ENCODE assay signal across 9 mouse cellular contexts in the genomic region with DNA sequence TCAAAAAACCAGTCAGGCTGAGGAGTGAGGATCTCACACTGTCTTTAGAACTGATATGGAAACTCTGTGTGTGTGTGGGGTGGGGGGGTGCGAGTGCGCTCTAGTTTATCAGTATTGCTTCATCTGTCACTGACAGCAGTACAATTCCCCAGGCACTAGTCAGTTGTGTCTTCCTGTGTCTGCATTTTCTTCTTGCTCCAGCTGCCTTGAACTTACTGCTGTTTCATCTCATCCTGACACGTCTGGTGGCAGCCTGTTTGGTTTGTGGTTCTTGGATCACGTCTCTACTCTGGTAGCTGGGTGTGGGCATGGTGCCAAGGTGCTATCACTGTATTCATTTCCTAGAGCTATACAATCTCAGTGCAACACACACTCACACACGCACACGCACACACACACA.
DNase-seq lines count a peak whose midpoint lies in the region; ATAC-seq lines count a peak whose summit lies in the region.
"Had no signal": no experiment of that assay in that cellular context is flagged by ENCODE, and none has a peak within 500 bp of the region (broad histone marks: within the 10 kb centered on the region; RNA-seq: fewer than 3 reads in every experiment).

No protein-coding gene starts in this region.

- H3K4me3 ChIP-seq in intestine, embryonic 15.5 days (replicated peaks) = no peak overlapping the region
- no peak overlapping the region for H3K4me3 ChIP-seq in lung, embryonic 16.5 days (ENCODE audit: low read length)

- H3K9me3 ChIP-seq in intestine, embryonic 15.5 days = no peaks in the 10 kb centered on the region
- no peaks in the 10 kb centered on the region for H3K9me3 ChIP-seq in lung, embryonic 16.5 days (ENCODE audit: control insufficient read depth, low read length)

- no peak overlapping the region for H3K4me2 ChIP-seq in intestine, embryonic 15.5 days (replicated peaks)
- no peak overlapping the region for H3K4me2 ChIP-seq in lung, embryonic 16.5 days (ENCODE audit: low read depth, low read length)

- no peaks in the 10 kb centered on the region for H3K36me3 ChIP-seq in intestine, embryonic 15.5 days
- H3K36me3 ChIP-seq in lung, embryonic 16.5 days (ENCODE audit: control insufficient read depth, insufficient read depth, low read length) = no peaks in the 10 kb centered on the region

- H3K27ac ChIP-seq in intestine, embryonic 15.5 days = no peak overlapping the region
- peak overlapping the region; percentile 42; the same call in 1 of the 2 replicates for H3K27ac ChIP-seq in lung, embryonic 16.5 days (ENCODE audit: low read length)

- no peaks in the 10 kb centered on the region for H3K27me3 ChIP-seq in intestine, embryonic 15.5 days (replicated peaks)
- no peaks in the 10 kb centered on the region; the same call in 1 of the 2 replicates for H3K27me3 ChIP-seq in lung, embryonic 16.5 days (ENCODE audit: control insufficient read depth, insufficient read depth, low read depth, low read length)
- H3K27me3 ChIP-seq: CH12.LX had no signal

- no peak overlapping the region for H3K9ac ChIP-seq in intestine, embryonic 15.5 days
- no peak overlapping the region for H3K9ac ChIP-seq in lung, embryonic 16.5 days (ENCODE audit: low read length)

- ATAC-seq in intestine, embryonic 15.5 days = peak; percentile 60
- ATAC-seq in lung, embryonic 16.5 days (ENCODE audit: low read depth) = peak; percentile 94
- no peak for ATAC-seq in inflammation-experienced regulatory T-cells, adult 6 months

- peak; percentile 17 for DNase-seq in gastrocnemius, postnatal 10 days
- DNase-seq in gastrocnemius, postnatal 25 days = no peak
- peak; percentile 58 for DNase-seq in MN1 (ENCODE audit: low spot score)
- DNase-seq in cerebellum, postnatal 14 days = peak; percentile 54 to 68
- no peak for DNase-seq in spleen, postnatal 14 days (ENCODE audit: low spot score in 2 of 2)

- no peaks in the 10 kb centered on the region; the same call in none of the 2 replicates for H3K4me1 ChIP-seq in intestine, embryonic 15.5 days (replicated peaks)
- H3K4me1 ChIP-seq in lung, embryonic 16.5 days (replicated peaks; ENCODE audit: control insufficient read depth, insufficient read depth, low read length) = peaks cover 18% of the 10 kb centered on the region

- WGBS in intestine, embryonic 15.5 days = 42% methylated on average over 6 of the region's 6 CpGs
- 39% methylated on average over 6 of the region's 6 CpGs for WGBS in lung, embryonic 16.5 days

Comparison
In these comparisons a context has a peak if more than half of its experiments do, and no peak if none do; other contexts are left out.
1. DNase-seq: peak in gastrocnemius, postnatal 10 days (single experiment), MN1 (single experiment) and cerebellum, postnatal 14 days (2 of 2); none in gastrocnemius, postnatal 25 days (single experiment) and spleen, postnatal 14 days (0 of 2).